Mouse (Mus musculus) forebrain, postnatal 0 days (tissue): Measurements from ENCODE around the gene H2afy2. TPM values are rescaled to one million over a fixed set of nuclear protein-coding genes. Genes with fewer than 3 reads are reported as not detected.

Experiments
- ATAC-seq: fragments of 200-750 bp; cut with Nextera tagmentation; 2 replicates; pipeline ENCODE4 v1.8.0; 2017; ENCODE audit warnings: mild to moderate bottlenecking, moderate library complexity
- DNase-seq: peaks from one replicate; pipeline ENCODE4 v3.0.0-alpha.2; 2015
- H3K27ac ChIP-seq: fragments of 300-500 bp; sonication (generic); 2 replicates; pipeline ENCODE4 v1.5.1; 2014; ENCODE audit warnings: low read depth, mild to moderate bottlenecking, antibody characterized with exemption, low read length, moderate library complexity, mixed read lengths
- H3K27me3 ChIP-seq: fragments of 300-500 bp; sonication (generic); 2 replicates; pipeline ENCODE4 v1.6.1; 2014; ENCODE audit warnings: mild to moderate bottlenecking, low read length, mixed read lengths; ENCODE audit not compliant: insufficient read depth
- H3K36me3 ChIP-seq: fragments of 300-500 bp; sonication (generic); 2 replicates; pipeline ENCODE4 v1.6.1; 2014; ENCODE audit warnings: mild to moderate bottlenecking, moderate library complexity; ENCODE audit not compliant: insufficient read depth
- H3K4me1 ChIP-seq: fragments of 300-500 bp; sonication (generic); 2 replicates; pipeline ENCODE4 v1.6.1; 2014; ENCODE audit warnings: antibody characterized with exemption; ENCODE audit not compliant: insufficient read depth
- H3K4me2 ChIP-seq: fragments of 300-500 bp; sonication (generic); 2 replicates; pipeline ENCODE4 v1.6.1; 2014; ENCODE audit warnings: low read depth, mild to moderate bottlenecking, moderate library complexity
- H3K4me3 ChIP-seq: fragments of 300-500 bp; sonication (generic); 2 replicates; pipeline ENCODE4 v1.5.1; 2014; ENCODE audit warnings: low read depth, low read length, mixed read lengths
- H3K9ac ChIP-seq: fragments of 300-500 bp; sonication (generic); 2 replicates; pipeline ENCODE4 v1.6.1; 2014; ENCODE audit warnings: mild to moderate bottlenecking
- H3K9me3 ChIP-seq: fragments of 300-500 bp; sonication (generic); 2 replicates; pipeline ENCODE4 v1.6.1; 2016; ENCODE audit warnings: low read length
- CTCF ChIP-seq: sonication (generic); IDR thresholded peaks from 2 replicates; pipeline ENCODE4 v1.5.1; 2016; ENCODE audit warnings: antibody characterized with exemption, control low read depth, low read depth
- WGBS: fragments of 180-500 bp; shearing (Covaris S2); extraction: QIAGEN DNeasy Blood & Tissue Kit; methylation state at CpG from one replicate; pipeline ENCODE4 v1.1.7; 2014; 5-methylcytosine and 5-hydroxymethylcytosine counted together
- polyA plus RNA-seq: library from polyadenylated mRNA; unstranded; fragments of >200 nt; fragmentation: Nextera tagmentation; extraction: Ambion mirVana; gene quantifications from 2 replicates; pipeline ENCODE4 v1.2.1, GENCODE M21; 2015
- total RNA-seq: library from RNA; depleted of rRNA; stranded (reverse); fragments of >200 nt; gene quantifications from 2 replicates; pipeline ENCODE4 v1.2.3, GENCODE M21; 2014

The H2afy2 gene
- total and polyA plus RNA-seq, 2 experiments from 2014 or later, result 143 to 191 TPM

- no peak overlapping the region for H3K9ac ChIP-seq
- H3K27me3 ChIP-seq, result no peaks in the 10 kb centered on the region
- H3K4me3 ChIP-seq, result no peak overlapping the region
- no peaks in the 10 kb centered on the region for H3K36me3 ChIP-seq
- ATAC-seq (no peak; the same call in 1 of the 2 replicates), DNase-seq (no peak)
- no peak overlapping the region for H3K4me2 ChIP-seq
- H3K9me3 ChIP-seq, result no peaks in the 10 kb centered on the region
- TF ChIP-seq CTCF, result no peak
- H3K27ac ChIP-seq, result 0 out of 2 replicates have a peak overlapping the region, but pooled peaks have one; percentile 5
- 20% methylated on average over 16 of the region's 16 CpGs for WGBS
- H3K4me1 ChIP-seq, result no peaks in the 10 kb centered on the region
Observed at GRCm38 (mm10) chr10:61826753-61827435, 42.9 kb upstream of the H2afy2 start.

DNA sequence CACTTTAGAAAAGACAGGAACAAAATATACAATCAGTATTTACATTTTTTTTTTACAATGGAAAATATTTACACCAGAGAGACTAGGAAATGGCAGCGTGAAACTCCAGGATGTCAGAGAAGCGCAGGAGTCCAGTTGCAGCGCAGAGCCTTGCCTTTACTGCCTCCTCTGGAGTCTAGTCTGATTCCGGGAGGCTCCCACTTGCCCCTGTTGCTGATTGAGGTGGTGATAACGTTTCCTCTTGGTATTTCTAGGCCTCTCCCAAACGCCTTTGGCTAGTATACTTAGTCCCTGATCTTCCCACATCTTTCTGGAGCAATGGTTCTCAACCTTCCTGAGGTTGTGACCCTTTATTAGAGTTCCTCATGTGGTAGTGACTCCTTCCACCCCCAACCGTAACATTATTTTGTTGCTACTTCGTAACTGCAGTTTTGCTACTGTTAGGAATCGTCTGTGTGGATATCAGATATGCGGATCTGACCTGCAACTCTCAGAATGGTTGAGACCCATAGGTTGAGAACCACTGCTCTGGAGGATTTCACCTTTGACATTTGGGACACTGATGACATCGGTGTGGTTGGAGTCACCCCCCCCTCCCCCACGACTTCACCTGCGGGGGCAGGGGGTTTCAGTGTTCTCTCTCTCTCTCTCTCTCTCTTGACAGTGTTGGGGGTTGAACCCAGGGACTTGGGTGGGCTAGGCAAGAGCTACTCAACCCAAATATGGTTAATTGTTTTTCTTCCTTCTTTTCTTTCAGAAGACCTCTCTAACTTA is 42.2 kb upstream of the H2afy2 start:
- H3K36me3 ChIP-seq, result no peaks in the 10 kb centered on the region
- no peak for DNase-seq
- no peak overlapping the region for H3K4me3 ChIP-seq
- no peak overlapping the region for H3K9ac ChIP-seq
- no peaks in the 10 kb centered on the region for H3K4me1 ChIP-seq
- no peaks in the 10 kb centered on the region for H3K9me3 ChIP-seq
- no peaks in the 10 kb centered on the region for H3K27me3 ChIP-seq
- H3K27ac ChIP-seq, result no peak overlapping the region
- H3K4me2 ChIP-seq, result no peak overlapping the region
- WGBS, result 77% methylated on average over 13 of the region's 13 CpGs
- no peak for TF ChIP-seq CTCF
- no peak for ATAC-seq

GRCm38 (mm10) chr10:61825536-61825935 is 41.6 kb upstream of the H2afy2 start:
- 56% methylated on average over 5 of the region's 5 CpGs for WGBS

DNA sequence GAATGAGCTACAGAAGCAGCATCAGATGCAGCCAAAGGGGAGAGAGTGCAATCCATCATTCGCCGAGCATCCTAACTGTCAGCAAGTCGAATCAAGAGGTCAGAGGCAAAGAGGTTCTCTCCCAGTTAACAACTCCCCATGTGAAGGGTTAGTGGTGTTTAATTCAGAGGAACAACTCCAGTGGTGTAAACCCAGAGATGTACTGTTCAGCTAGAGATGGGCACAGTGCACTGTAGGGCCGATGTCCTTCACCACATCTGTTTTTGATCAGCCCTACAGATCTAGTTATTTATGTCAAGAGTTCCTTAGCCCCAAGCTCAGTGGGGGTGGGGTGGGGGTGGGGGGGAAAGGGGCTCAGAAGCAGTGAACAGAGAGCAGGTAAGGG is 39.8 kb upstream of the H2afy2 start:
- no peak for ATAC-seq
- H3K9ac ChIP-seq, result no peak overlapping the region
- no peaks in the 10 kb centered on the region for H3K27me3 ChIP-seq
- no peak overlapping the region for H3K4me2 ChIP-seq
- no peak overlapping the region for H3K4me3 ChIP-seq
- no peaks in the 10 kb centered on the region for H3K9me3 ChIP-seq
- TF ChIP-seq CTCF, result no peak
- no peak for DNase-seq
- H3K36me3 ChIP-seq, result no peaks in the 10 kb centered on the region
- no peaks in the 10 kb centered on the region for H3K4me1 ChIP-seq
- H3K27ac ChIP-seq, result no peak overlapping the region
- WGBS, result 87% methylated on average over 4 of the region's 4 CpGs

More at GRCm38 (mm10) chr10:61825536-61825935, 41.6 kb upstream of the H2afy2 start:
- DNase-seq, result no peak
- Histone ChIP-seq H3K4me3 (no peak overlapping the region), H3K4me2 (no peak overlapping the region), H3K36me3 (no peaks in the 10 kb centered on the region), H3K9ac (no peak overlapping the region), H3K9me3 (no peaks in the 10 kb centered on the region), H3K27ac (no peak overlapping the region), H3K4me1 (no peaks in the 10 kb centered on the region), H3K27me3 (no peaks in the 10 kb centered on the region)
- no peak for ATAC-seq
- no peak for TF ChIP-seq CTCF

DNA sequence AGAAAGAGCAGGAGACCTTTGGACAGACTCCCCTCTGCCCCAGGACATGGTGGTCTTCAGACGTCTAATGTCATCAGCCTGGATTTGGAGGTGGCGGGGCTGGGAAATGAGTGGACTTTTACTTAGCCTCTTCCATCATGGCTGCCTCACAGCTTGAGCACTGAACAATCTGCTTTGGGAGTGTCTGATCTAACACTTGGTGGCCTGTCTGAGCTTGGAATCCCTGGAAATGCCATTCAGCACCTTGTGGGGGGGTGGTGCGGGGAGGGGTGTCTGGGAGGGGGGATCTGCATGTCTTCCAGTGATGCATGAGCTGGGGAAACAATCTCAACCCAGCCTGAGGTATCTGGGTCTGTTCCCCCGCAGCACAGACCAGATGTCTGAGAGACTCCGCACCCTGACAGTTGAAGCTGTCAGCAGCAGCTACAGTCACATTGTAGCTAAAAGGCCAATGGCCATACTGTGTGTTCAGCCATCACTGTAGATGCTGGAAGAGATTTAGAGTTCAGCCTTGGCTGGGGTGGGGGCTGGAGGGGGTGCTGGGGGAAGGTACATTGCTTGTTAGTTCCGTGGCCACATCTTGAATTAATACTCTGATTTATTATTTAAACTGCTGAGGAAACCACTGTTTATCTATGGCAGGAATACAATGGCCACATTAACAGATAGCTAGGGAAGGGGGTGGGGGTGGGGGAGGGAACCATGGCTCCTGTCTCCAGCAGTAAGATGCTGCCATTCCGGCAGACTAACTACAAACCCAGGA is 39.2 kb upstream of the H2afy2 start:
- whole genome bisulfite sequencing, result 75% methylated on average over 7 of the region's 7 CpGs

GRCm38 (mm10) chr10:61820050-61820449 is 36.1 kb upstream of the H2afy2 start:
- peak; percentile 46 for TF ChIP-seq CTCF
- no peak overlapping the region for H3K27ac ChIP-seq
- WGBS, result 64% methylated on average over 9 of the region's 9 CpGs

More for the DNA sequence above, 39.2 kb upstream of the H2afy2 start:
- DNase-seq (no peak), ATAC-seq (no peak)
- no peak for TF ChIP-seq CTCF
- no peaks in the 10 kb centered on the region for H3K36me3 ChIP-seq
- no peaks in the 10 kb centered on the region for H3K9me3 ChIP-seq
- H3K4me1 ChIP-seq, result no peaks in the 10 kb centered on the region
- H3K27me3 ChIP-seq, result no peaks in the 10 kb centered on the region
- no peak overlapping the region for H3K9ac ChIP-seq
- no peak overlapping the region for H3K27ac ChIP-seq
- H3K4me3 ChIP-seq, result no peak overlapping the region
- H3K4me2 ChIP-seq, result no peak overlapping the region

More at GRCm38 (mm10) chr10:61820050-61820449, 36.1 kb upstream of the H2afy2 start:
- Histone ChIP-seq H3K4me3 (no peak overlapping the region), H3K9me3 (no peaks in the 10 kb centered on the region), H3K4me1 (no peaks in the 10 kb centered on the region), H3K9ac (no peak overlapping the region), H3K4me2 (no peak overlapping the region), H3K27me3 (no peaks in the 10 kb centered on the region), H3K36me3 (no peaks in the 10 kb centered on the region)
- DNase-seq (no peak), ATAC-seq (no peak)
